Mouse (Mus musculus): Measurements from ENCODE around the gene Bmt2. TPM values are rescaled to one million over a fixed set of nuclear protein-coding genes. Genes with fewer than 3 reads are reported as not detected.

The Bmt2 gene
- total RNA-seq (2022): 10 to 100 TPM in 2 of 4 experiments, 1 to 10 TPM in 2; 8.7 to 11.7 (median 10.3) TPM

DNA sequence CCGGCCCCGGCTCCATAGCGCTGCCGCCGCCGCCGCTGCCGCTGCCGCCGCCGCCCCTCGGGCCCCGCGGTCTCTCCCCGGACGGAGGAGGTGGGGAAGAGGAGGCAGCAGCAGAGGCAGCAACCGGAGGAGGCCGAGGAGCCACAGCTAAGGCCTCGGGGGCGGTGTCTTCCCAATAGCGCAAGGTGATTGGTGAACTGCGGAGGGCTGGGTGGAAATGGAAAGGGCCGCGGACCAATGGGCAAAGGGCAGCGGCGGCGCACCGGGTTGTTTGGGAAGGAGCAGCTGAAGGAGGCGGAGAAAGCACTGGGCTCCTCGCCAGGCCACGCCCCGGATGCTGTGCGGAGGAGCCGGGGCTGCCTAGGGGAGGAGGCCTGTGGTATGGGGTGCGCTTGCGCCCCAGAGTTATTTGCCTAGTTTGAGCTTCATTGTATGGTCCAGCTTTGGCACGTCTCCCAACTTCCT, at the start of gene Bmt2:
Gene Bmt2 (minus strand): TSS at position 149 of the 465 bp plus-strand sequence.
- DNase-seq (ENCODE audit: low spot score in 2 of 2): peak; percentile 98 to 99

GRCm38 (mm10) chr6:13722166-13722565, 44.4 kb upstream of the Bmt2 start:
- DNase-seq (ENCODE audit: low spot score in 2 of 2): no peak

DNA sequence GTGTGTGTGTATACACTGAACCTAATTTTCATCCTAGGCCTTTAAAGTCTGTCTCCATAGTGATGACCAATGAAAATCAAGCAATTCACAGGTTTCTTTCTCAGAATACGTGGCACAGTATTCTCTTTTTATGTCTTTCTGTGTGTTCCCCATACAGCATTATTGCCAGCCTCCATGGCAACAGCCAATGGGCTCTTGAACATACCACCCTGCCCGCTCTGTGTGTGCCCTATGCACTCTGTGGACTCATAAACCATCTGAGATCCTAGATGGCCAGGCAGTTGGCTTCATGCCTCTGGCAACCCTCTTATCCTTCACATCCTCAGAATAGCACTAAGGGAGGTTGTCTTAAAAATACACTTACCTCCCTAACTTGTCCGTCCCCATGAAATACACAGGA, 37.1 kb upstream of the Bmt2 start:
- DNase-seq (ENCODE audit: low spot score in 2 of 2): no peak

DNA sequence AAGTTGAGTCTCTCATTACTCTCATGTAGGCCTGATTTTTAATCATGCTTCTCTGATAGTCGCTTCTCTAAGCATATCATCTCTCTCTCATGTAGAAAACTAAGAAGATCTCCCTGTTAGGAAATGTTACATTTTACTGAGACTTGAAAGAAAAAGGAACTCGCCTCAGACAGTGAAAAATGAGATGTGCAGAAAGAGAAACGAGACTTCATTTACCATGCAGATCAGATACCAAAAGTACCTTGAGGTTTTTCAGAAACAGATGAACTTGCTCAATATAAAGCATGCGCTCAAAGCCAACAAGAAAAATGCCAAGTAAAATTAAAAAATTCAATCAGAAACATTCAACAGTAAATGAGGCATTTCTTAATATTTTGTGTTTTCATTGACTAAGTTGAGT, 19.1 kb upstream of the Bmt2 start:
- DNase-seq (ENCODE audit: low spot score in 2 of 2): no peak

DNA sequence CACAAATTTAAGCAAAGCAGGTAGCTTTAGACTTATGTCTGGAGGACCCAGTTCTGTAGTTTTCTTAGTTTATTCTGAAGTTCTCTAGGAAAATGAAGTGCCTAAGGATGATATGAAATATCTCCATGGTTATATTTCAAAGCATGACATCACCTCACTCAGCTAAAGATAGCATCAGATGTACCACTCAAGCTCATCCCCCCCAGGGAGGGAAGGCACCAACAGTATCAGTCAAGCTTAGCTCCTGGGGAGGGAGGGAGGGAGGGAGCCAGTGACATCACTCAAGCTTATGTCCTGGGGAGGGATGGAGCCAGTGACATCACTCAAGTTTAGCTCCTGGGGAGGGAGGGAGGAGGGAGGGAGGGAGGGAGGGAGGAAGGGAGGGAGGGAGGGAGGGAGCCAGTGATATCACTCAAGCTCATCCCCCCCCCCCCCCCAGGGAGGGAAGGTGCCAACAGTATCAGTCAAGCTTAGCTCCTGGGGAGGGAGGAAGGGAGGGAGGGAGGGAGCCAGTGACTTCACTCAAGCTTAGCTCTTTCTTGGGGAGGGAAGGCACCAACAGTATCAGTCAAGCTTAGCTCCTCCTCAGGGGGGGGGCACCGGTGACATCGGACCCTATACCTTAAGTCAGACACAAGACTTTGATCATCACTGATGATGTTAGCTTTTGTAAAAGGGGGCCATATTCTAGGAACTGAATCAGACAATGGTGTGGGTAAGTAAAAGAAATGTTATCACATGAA, 17.5 kb upstream of the Bmt2 start:
- no peak for DNase-seq (ENCODE audit: low spot score in 2 of 2)

GRCm38 (mm10) chr6:13691657-13692294, 14.0 kb upstream of the Bmt2 start:
- no peak for DNase-seq (ENCODE audit: low spot score in 2 of 2)

DNA sequence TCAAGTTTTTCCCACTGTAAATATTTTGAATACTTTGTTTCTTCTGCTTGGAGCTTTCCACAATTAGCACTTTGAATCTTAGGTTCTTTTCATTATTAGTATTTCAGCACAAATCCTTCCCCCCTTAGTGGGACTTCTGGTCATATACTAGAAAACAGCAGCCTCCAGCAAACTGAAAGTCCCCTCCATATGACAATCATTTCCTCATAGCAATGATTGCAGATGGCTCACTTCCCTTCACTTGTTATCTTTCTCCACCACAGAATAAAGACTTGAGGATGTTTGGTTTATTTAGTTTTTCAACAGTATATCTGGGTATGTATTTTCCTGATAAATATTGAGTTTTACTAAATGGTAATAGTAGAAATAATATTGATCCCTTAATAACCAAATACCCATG, 12.6 kb upstream of the Bmt2 start:
- no peak for DNase-seq (ENCODE audit: low spot score in 2 of 2)

DNA sequence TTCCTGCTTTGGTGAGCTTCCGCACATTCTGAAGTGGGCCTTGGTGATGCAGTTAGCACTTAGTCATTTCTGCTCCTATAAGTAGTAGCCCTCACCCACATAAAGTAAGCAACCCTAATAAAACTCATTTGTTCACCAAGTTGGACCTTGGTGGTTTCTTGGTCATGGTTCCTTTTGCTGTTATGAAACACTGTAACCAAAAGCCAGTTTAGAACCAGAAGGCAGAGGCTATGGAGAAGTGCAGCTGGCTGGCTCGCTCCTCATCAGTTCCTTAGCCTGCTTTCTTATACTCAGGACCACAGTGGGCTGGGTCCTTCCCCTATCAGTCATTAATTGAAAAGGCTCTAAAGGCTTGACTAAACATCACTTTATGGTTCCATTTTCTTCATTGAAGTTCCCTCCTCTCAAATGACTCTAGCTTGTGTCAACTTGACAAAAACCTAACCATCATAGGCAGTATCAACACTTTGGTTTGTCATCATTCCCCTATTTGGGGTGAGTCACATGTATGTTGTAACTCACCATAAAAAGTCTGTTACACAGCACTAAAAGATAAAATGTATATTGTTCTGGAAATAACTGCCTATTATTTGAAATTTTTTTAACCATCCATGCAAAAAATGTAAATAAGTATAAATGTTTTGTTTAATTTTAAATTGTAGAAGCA, 6.3 kb upstream of the Bmt2 start:
- no peak for DNase-seq (ENCODE audit: low spot score in 2 of 2)

- DNase-seq (ENCODE audit: low spot score in 2 of 2): no peak
Measured at GRCm38 (mm10) chr6:13678349-13678748, 583 bp upstream of the Bmt2 start.

DNA sequence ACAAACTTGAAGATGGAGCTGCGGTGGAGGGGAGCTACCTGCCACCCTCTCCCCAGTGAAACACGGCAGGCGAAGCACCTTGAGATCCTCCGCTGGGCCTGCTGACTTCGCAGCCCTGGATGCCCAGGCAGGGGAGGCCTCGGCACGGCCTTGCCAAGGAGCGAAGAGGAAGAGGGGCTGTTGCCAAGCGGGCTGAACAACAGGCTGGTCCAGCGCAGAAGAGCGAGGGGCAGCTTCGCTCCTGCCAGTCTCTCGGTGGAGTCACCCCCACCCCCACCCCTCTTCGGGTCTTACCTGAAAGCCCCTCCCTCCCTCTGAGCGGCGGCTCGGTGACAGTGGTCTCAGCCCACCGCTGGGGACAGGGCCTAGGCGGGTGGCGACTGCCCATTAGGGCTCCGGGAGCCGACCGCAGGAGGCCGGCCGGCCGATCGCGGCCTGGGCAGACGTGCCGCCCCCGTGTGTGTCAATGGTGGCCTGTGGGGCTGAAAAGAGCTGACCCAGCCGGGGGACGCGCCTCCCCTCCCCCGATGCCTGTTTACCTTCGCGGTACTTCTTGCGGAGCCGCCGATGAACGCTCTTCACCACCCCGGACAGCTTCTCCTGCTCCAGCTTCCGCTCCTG, 515 bp downstream of the Bmt2 start:
- peak; percentile 17 to 19 for DNase-seq (ENCODE audit: low spot score in 2 of 2)

DNA sequence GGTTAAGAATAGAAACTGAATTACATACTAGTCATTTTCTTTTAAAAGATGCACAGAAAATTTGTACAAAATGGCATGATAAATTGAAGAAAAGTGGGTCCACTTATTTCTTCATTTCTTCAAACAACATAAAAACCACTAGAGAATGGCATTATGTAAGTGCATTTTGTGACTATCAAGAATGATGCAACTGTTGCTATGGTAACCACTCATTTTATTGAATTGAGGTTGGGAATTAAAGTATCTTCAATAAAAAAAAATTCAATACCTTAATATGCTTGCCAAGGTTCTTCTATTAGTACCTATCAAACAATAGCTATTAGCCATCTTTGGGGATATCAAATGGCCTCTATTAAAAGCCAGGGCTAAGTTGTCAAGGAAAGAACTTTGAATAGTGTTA, 1.6 kb downstream of the Bmt2 start:
- DNase-seq (ENCODE audit: low spot score in 2 of 2): no peak

DNA sequence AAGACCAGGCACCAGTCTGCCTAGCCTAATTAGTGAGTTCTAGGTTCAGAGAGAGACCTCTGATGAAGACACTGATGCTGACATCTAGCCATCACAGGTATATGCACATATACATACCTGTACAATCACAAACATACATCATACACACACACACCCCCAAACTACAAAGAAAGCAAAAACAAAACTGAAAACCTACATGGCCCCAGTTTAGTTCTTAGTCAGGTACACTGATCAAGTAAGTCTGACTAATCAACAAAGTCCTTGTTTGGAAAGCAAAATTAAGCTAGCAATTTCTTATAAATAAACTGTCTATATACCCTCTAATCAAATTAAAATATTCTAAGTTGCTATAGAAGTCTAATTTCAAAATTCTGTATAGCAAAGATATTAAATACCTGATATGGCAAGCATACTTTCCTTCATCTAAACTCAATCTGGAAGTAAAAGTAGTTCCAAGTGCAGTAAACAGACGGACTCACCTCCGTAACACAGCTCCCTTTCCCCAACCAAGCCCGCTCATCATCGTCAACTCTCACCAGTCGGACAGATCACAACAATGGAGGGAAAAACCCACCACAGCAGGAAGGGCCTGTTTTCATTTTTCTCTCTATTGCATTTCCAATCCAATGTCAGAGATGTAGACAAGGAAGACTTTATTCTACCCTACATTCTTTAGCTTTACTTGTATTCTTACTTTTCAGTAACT, 3.0 kb downstream of the Bmt2 start:
- DNase-seq (ENCODE audit: low spot score in 2 of 2): no peak

- no peak for DNase-seq (ENCODE audit: low spot score in 2 of 2)
Measured at GRCm38 (mm10) chr6:13665646-13666045, 12.1 kb downstream of the Bmt2 start.

DNA sequence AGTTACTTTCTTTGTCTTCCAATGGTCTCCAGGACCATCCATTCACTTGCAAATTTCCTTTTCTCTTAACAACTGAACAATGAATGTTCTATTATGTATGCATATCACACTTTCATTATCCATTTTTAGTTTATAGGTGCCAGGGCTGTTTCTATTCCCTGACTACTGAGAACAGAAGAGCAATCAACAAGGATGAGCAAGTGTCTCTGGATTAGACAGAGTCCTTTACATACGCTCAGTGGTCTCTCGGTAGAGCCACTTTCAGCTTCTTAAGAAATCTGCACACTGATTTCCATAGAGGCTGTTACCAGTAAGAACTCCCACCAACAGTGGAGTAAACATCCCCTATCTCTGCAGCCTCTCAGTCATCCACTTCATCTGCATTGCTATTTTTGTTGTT, 19.8 kb downstream of the Bmt2 start:
- no peak for DNase-seq (ENCODE audit: low spot score in 2 of 2)

DNA sequence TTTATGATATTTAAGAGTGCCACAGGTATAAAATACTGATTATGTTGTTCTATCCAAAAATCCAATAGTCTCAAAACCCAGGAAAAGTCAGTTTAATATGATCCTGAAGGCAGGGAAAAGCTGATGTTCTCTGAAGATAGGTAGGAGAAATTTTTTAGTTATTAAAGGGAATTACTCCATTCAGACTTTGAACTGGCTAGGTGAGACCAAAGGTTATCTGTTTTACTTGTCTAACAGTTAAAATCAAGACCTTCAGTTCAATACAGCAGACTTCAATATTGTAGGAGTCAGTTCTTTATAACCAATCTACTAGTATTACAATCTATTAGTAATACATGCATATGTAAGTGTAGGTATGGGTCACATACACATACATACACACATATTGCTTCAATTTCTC, 23.7 kb downstream of the Bmt2 start:
- no peak for DNase-seq (ENCODE audit: low spot score in 2 of 2)

GRCm38 (mm10) chr6:13652284-13652683, 25.5 kb downstream of the Bmt2 start:
- DNase-seq (ENCODE audit: low spot score in 2 of 2): no peak

DNA sequence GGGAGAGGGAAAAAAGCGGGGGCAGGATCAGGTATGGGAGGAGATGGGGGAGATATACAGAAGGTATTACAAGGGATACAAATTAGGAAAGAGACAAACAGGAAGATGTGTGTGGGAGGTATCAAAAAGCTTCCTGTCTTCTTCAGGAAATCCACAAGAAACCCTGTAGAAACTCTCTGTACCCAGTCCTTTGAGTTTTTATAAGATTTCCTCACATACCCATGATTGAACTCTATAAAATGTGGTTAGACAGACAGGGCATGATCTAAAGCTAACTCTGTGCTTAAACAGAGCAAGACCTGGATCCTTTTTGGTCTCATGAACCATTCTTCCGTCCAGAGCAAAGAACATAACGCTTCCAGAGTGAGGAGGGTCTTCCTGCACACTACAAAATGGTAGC, 26.9 kb downstream of the Bmt2 start:
- DNase-seq (ENCODE audit: low spot score in 2 of 2): no peak

DNA sequence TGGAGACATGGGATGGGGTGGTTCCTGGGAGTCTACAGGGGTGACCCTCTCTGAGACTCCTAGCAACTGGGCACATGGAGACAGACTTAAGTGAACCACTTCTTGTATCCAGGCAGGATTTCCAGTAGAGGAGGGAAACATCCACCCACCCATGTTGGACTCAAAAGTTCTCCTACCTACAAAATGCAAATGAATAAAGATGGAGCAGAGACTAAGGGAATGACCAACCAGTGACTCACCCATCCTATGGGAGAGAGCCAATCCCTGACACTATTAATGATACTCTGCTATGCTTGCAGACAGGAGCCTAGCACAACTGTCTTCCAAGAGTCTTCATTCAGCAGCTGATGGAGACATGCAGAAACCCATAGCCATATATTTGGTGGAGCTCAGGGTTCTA, 29.5 kb downstream of the Bmt2 start:
- no peak for DNase-seq (ENCODE audit: low spot score in 2 of 2)

DNA sequence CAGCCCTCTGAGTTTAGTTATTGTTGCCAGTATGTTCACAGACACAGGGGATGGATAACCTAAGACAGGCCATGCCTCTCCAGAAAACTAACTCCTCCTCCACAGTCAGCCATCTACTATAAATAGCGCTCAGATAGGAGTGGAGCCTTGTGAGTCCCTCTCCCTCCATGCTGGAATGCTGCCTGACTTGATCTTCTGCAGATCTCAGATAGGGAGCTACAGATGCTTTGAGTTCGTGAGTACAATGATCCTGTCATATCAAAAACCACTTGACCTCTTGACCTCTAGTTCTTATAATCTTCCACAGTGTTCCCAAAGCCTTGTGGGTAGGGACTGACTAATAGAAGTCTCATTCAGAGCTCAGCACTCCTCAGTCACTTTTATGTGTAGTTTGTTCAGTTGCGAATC, 41.2 kb downstream of the Bmt2 start:
- DNase-seq (ENCODE audit: low spot score in 2 of 2): no peak

DNA sequence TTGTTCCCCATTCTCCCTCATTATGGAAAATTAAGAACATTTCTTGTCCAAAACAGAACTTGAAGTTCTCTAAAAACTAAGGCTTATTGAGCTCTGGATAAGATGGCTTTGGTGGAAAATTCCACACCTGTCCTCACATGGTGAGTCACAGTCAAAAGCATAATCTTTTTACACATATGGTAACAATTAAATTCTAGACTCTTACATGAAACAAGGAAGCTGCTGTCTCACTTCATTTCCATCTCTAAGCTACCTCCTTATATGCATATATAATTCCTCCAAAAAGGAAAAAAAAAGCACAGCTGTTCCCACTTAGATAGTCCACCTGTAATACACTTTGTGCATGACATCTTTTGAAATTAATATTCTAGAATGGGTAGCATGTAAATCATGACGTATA, 45.2 kb downstream of the Bmt2 start:
- no peak for DNase-seq (ENCODE audit: low spot score in 2 of 2)

GRCm38 (mm10) chr6:13630607-13631006, 47.2 kb downstream of the Bmt2 start:
- DNase-seq (ENCODE audit: low spot score in 2 of 2): no peak
